ENCODE assay signal across 13 mouse cellular contexts in genomic region chr11:113546217-113546877, GRCm38 (mm10).
DNase-seq lines count a peak whose midpoint lies in the region; ATAC-seq and TF ChIP-seq lines count a peak whose summit lies in the region.
"Had no signal": no experiment of that assay in that cellular context is flagged by ENCODE, and none has a peak within 500 bp of the region (broad histone marks: within the 10 kb centered on the region; RNA-seq: fewer than 3 reads in every experiment).

No protein-coding gene starts in this region.

- H3K36me3 ChIP-seq in forebrain, embryonic 15.5 days, result no peaks in the 10 kb centered on the region
- no peaks in the 10 kb centered on the region for H3K36me3 ChIP-seq in forebrain, postnatal 0 days (ENCODE audit: insufficient read depth)
- H3K36me3 ChIP-seq in kidney, postnatal 0 days (ENCODE audit: insufficient read depth, low read length), result no peaks in the 10 kb centered on the region

- no peak overlapping the region for H3K9ac ChIP-seq in forebrain, embryonic 15.5 days (replicated peaks)
- H3K9ac ChIP-seq in forebrain, postnatal 0 days, result no peak overlapping the region
- no peak overlapping the region for H3K9ac ChIP-seq in kidney, postnatal 0 days (ENCODE audit: low read depth, low read length)
- H3K9ac ChIP-seq: heart, embryonic 13.5 days had no signal

- no peak for ATAC-seq in forebrain, embryonic 15.5 days (replicated peaks)
- ATAC-seq in forebrain, postnatal 0 days, result no peak
- peak; percentile 68; the same call in 1 of the 2 replicates for ATAC-seq in kidney, postnatal 0 days (replicated peaks; ENCODE audit: low FRiP score, low read depth)

- no peak overlapping the region for H3K4me2 ChIP-seq in forebrain, embryonic 15.5 days (replicated peaks)
- no peak overlapping the region for H3K4me2 ChIP-seq in forebrain, postnatal 0 days (ENCODE audit: low read depth)
- 0 out of 2 replicates have a peak overlapping the region, but pooled peaks have one; percentile 10 for H3K4me2 ChIP-seq in kidney, postnatal 0 days (ENCODE audit: low read length)
- H3K4me2 ChIP-seq: heart, embryonic 13.5 days had no signal

- no peaks in the 10 kb centered on the region for H3K4me1 ChIP-seq in forebrain, embryonic 15.5 days
- H3K4me1 ChIP-seq in forebrain, postnatal 0 days (ENCODE audit: insufficient read depth), result no peaks in the 10 kb centered on the region
- 0 out of 2 replicates have a peak, but pooled peaks cover 5% of the 10 kb centered on the region for H3K4me1 ChIP-seq in kidney, postnatal 0 days (replicated peaks; ENCODE audit: insufficient read depth, low read length)

- TF ChIP-seq CTCF in forebrain, postnatal 0 days (IDR thresholded peaks at IDR 0.05; ENCODE audit: low read depth), result no peak
- TF ChIP-seq CTCF in kidney, postnatal 0 days (IDR thresholded peaks at IDR 0.05; ENCODE audit: low read depth), result no peak

- no peak overlapping the region for H3K4me3 ChIP-seq in forebrain, embryonic 15.5 days
- no peak overlapping the region for H3K4me3 ChIP-seq in forebrain, postnatal 0 days (ENCODE audit: low read depth, low read length)
- no peak overlapping the region for H3K4me3 ChIP-seq in kidney, postnatal 0 days (replicated peaks; ENCODE audit: low read depth, low read length)
- H3K4me3 ChIP-seq: gastrocnemius, adult 2 months; heart, embryonic 13.5 days; megakaryocyte, embryonic 14.5 days had no signal

- no peaks in the 10 kb centered on the region for H3K27me3 ChIP-seq in forebrain, embryonic 15.5 days
- no peaks in the 10 kb centered on the region for H3K27me3 ChIP-seq in forebrain, postnatal 0 days (ENCODE audit: insufficient read depth, low read length)
- H3K27me3 ChIP-seq in kidney, postnatal 0 days (ENCODE audit: insufficient read depth, low read length), result no peaks in the 10 kb centered on the region
- H3K27me3 ChIP-seq: megakaryocyte, embryonic 14.5 days had no signal

- 84% methylated on average over 11 of the region's 11 CpGs for WGBS in forebrain, embryonic 15.5 days
- 82% methylated on average over 11 of the region's 11 CpGs for WGBS in forebrain, postnatal 0 days
- WGBS in kidney, postnatal 0 days, result 40% methylated on average over 11 of the region's 11 CpGs

- H3K27ac ChIP-seq in forebrain, embryonic 15.5 days (replicated peaks), result peak overlapping the region; percentile 12; the same call in 1 of the 2 replicates
- no peak overlapping the region for H3K27ac ChIP-seq in forebrain, postnatal 0 days (ENCODE audit: low read depth, low read length)
- H3K27ac ChIP-seq in kidney, postnatal 0 days, result no peak overlapping the region
- H3K27ac ChIP-seq: gastrocnemius, adult 2 months; heart, embryonic 13.5 days had no signal

- H3K9me3 ChIP-seq in forebrain, embryonic 15.5 days, result no peaks in the 10 kb centered on the region
- H3K9me3 ChIP-seq in forebrain, postnatal 0 days (ENCODE audit: low read length), result no peaks in the 10 kb centered on the region
- H3K9me3 ChIP-seq in kidney, postnatal 0 days (replicated peaks; ENCODE audit: low read length), result no peaks in the 10 kb centered on the region
- H3K9me3 ChIP-seq: heart, embryonic 13.5 days had no signal

- no peak for DNase-seq in forebrain, postnatal 0 days
- peak; percentile 24 for DNase-seq in 3T3-L1 (ENCODE audit: low read depth, low spot score)
- DNase-seq in fibroblast of lung, adult 2 months (ENCODE audit: low read depth), result peak; percentile 27
- peak; percentile 82 for DNase-seq in kidney, postnatal 0 days (ENCODE audit: low spot score)
- no peak for DNase-seq in gastrocnemius, adult 8-10 months (ENCODE audit: low spot score in 2 of 2)
- DNase-seq in frontal cortex, postnatal 14 days (ENCODE audit: low spot score in 2 of 2), result no peak
- DNase-seq in thymus, postnatal 25 days, result no peak
- DNase-seq: adrenal gland, postnatal 25 days; gastrocnemius, adult 2 months; thymus, adult 2 months had no signal

Comparison
In these comparisons a context has a peak if more than half of its experiments do, and no peak if none do; other contexts are left out.
1. DNase-seq: peak in 3T3-L1 (single experiment), fibroblast of lung, adult 2 months (single experiment) and kidney, postnatal 0 days (single experiment); none in forebrain, postnatal 0 days (single experiment), gastrocnemius, adult 8-10 months (0 of 2), frontal cortex, postnatal 14 days (0 of 2) and thymus, postnatal 25 days (single experiment).